Mouse (Mus musculus) hindlimb bud, embryonic 11.5 days (tissue): ENCODE measurements around the gene Tbx1.

Experiments
- DNase-seq: peaks from one replicate; pipeline ENCODE4 v3.0.0-alpha.2; 2012; ENCODE audit warnings: low read depth, low spot score; ENCODE audit errors: extremely low spot score

Tbx1 gene

GRCm38 (mm10) chr16:18622916-18623750, 32.7 kb upstream of the Tbx1 start:
- DNase-seq: no peak

DNA sequence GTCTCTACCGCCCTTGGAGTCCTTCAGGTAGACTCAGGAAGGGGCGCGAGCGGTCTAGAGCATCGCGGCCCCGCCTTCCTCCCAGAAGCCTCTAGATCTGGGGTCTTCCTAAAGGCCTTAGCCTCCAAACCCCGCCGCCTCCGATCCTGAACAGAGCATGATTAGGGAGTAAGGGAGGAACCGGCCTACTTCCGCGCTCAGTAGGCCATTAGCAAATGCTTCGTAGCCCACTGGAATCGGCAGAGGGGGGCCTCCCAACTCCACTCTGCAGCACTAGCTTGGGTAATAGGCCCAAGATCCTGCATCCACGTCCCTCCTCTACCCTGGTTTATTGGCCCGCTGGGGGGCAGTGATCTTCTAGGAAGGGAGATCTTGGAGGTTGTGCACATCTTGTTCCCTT, 31.5 kb upstream of the Tbx1 start, which contains the start of gene Gp1bb:
Gp1bb (minus strand) TSS at position 385 of the 400 bp plus-strand sequence.
- no peak for DNase-seq

- DNase-seq: no peak
Observed at GRCm38 (mm10) chr16:18621362-18622001, 31.0 kb upstream of the Tbx1 start.

GRCm38 (mm10) chr16:18620601-18621361, 30.3 kb upstream of the Tbx1 start:
- no peak for DNase-seq

DNA sequence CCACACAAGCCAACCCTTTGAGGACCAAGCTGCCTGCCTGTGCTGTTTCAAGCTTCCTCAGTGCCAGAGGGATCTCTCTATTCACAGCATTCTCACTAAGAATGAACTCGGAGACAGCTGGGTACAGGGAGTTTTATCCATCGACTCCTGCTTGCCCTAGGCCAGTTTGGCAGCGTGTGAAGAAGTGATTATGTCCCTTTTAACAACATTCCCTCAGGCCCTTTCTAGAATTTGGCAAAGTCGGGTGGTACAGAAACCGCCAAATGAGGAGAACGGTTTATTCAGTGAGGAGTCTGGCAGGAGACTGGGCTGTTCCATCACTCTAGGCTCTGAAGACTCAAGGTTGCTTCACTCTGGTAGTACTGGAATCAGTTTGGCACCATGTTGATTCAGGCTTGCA, 29.7 kb upstream of the Tbx1 start:
- no peak for DNase-seq

DNA sequence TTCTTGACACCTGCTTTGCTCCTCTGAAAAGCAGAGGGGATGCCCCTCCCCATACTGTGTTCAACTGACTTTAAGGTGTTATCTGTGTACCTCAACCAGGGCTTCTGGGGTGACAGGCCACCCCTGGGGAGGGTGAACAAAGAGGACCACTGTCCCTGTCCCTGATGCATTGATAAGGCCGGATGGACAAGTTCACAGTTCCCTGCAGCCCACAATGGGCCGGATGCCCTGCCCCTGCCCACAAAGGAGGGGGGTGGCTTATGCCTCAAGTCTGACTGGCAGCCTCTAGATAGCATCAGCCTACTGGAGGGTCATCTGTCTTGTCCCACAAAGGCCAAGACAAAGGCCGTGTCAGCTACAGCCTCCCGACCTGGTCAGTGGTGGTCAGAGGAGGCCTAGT, 28.6 kb upstream of the Tbx1 start:
- DNase-seq: no peak

- no peak for DNase-seq
Observed at GRCm38 (mm10) chr16:18618297-18618696, 27.8 kb upstream of the Tbx1 start.

DNA sequence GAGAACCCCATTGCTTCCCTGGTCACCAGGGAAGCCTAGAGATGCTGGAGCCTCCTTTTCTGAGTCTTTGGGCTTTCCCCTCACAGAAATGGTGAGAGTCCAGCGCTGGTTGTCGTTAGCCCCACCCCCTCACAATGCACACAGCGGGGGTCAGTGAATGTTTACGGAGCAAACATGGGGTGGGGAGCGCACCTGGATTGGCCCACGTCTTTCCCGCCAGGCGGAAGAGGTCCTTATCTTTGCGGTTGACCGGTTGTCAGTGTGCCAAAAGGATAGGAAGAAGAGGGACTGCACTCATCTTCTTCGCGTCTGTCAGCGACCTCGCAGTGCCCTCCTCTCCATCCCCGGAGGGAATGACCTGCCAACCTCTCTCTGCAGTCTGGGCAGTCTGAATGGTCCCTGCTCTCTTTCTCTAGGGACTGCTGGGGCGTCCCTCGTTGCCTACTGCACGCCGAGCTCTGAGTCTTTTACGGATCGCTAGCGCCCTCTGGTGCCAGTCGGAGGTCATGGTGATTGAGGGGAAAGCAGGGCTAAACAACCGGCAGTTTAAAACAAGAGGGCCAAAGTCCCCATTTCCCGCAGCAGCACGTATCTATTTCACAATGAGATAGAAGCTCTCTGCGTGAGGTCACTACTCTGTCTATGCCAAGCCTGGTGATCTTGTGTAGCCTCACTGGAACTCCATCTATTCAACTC, 27.0 kb upstream of the Tbx1 start:
- DNase-seq: peak; percentile 81

- peak; percentile 64 for DNase-seq
Observed at GRCm38 (mm10) chr16:18613301-18613700, 22.8 kb upstream of the Tbx1 start.

DNA sequence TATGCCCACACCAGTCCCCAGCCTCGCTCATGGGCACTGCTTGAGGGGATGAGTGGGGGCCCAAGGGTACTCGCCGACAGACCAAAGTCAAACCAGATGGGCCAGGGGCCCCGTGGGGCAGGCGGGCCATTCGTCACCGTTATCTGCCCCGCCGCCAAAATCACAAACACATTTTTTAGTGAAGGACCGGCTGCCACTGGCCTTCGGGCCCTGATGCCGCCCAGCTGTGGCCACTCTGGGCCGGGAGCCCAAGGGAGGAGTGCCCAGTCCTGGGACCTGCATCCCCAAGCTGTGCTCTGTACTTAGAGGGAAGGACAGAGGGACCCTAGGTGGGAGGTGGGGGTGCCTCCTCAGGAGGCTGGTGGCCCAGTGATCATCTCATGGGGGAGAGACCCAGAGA, 21.3 kb upstream of the Tbx1 start:
- DNase-seq: no peak

GRCm38 (mm10) chr16:18609099-18609498, 18.6 kb upstream of the Tbx1 start:
- DNase-seq: no peak

- DNase-seq: no peak
Observed at GRCm38 (mm10) chr16:18608226-18608625, 17.8 kb upstream of the Tbx1 start.

- DNase-seq: no peak
Observed at GRCm38 (mm10) chr16:18605705-18606104, 15.2 kb upstream of the Tbx1 start.

- DNase-seq: no peak
Observed at GRCm38 (mm10) chr16:18604267-18604701, 13.8 kb upstream of the Tbx1 start.

DNA sequence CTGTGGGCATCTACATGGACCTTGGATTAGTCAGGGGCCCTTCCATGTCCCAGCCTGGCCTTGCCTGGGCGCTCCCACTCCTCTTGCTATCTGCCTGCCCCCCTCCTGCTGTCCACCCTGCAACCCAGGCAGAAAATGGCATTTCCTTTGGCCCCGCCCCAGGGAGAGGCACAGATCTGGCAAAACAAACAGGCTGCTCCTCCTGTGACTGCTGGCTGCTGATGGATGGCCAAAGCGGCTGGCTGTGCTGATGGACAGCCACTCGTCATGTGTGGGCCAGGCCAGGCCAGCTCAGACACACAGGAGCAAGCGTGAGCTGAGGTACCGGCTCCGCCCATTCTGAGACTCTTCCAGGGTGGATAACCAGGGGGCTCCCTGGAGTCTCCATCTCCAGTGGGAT, 11.0 kb upstream of the Tbx1 start:
- DNase-seq: no peak

GRCm38 (mm10) chr16:18598006-18598405, 7.5 kb upstream of the Tbx1 start:
- no peak for DNase-seq

- no peak for DNase-seq
Observed at GRCm38 (mm10) chr16:18596255-18596654, 5.8 kb upstream of the Tbx1 start.

DNA sequence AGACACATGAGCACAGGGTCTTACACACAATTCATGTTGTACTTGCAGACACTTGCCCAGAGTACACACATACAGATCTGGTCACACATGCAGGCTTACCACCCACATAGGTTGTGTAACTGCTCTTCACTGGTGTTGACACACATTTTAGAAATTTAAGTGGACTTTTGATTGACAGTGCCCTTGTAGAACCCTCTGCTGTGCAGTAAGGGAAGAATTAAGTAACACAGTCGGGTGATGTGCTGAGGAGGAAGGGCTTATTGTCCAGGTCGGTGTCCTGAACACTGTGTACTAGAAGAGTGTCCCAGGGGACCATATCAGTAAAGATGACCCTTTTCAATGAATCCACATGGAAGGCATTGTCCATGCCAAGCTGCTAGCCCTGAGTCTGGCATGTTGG, 3.5 kb upstream of the Tbx1 start:
- DNase-seq: no peak

DNA sequence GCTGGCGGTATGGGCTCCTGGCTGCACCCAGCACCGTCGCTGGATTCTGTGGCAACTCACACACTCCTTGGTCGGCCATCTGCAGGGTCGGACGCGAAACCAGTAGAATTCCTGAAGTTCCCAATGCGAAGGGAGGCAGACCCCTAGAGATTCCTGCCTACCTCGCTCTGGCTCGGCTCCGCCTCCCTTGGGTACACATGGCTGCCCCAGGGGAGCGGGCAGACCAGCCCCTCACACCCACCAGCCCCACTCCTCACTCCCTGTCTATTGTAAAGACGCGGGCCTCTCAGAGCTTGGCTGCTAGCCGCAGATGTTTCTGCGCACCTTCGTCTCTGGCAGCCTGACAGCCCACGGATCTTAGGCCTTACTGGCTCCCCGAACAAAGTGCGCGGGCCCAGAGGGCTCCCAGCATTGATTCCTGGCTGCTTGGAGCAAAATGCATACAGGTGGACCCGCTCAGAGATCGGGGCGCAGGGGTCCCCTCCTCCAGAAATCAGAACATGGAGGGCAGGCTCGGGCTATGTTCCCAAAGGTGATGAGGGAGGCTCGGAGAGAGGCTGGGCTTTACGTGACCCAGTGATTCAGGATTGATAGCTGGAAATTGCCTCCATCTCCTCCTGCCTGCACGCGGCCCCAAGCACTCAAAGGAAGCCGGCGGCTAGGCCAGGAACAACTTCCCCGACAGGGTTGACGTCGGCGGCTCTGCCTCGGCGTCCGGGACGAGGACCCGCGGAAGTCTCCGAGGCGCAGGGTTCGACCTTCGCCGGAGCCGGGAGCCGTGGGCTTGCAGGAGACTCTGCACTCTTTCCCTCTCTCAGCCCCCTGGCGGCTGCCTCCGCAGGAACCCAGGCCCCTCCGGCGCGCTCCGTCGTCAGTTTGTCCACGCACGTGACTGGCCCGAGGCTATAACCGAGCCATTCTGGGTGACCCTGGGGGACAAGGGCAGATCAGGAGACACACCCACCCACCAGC, 862 bp upstream of the Tbx1 start:
- no peak for DNase-seq

DNA sequence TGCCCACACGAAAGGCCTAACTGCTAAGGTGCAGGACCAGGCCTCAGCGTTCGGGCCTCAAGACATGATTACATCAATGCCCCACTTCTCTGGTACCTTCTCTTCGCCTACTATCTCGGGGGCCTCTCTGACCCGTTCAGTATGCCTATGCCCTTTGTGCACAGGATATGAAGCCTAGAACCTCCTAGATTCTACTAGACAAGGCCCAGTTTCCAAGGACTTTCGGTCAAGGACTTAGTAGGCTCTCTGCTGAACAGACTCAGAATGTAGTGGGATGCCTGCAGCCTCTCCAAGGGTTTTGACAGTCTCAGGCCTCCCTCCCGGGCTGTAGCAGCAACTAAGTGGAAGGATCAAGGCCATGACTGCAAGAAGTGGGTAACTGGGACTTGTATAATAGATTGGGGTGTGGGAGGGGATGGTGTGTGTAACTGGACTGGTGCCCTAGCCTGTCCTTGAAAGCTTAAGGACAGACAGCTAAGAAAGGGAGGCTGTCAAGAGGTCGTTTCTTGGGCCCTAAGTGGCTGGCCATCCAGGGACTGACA, 1.3 kb downstream of the Tbx1 start:
- DNase-seq: no peak
